Mouse (Mus musculus): ENCODE data around the gene Vamp1.

The Vamp1 gene

GRCm38 (mm10) chr6:125285890-125286289 lies 70.5 kb downstream of the Vamp1 start, which contains the start of gene Tuba3a:
TSS of gene Tuba3a (minus strand) at chr6:125286042.
- DNase-seq (ENCODE audit: low spot score in 2 of 2): no peak

DNA sequence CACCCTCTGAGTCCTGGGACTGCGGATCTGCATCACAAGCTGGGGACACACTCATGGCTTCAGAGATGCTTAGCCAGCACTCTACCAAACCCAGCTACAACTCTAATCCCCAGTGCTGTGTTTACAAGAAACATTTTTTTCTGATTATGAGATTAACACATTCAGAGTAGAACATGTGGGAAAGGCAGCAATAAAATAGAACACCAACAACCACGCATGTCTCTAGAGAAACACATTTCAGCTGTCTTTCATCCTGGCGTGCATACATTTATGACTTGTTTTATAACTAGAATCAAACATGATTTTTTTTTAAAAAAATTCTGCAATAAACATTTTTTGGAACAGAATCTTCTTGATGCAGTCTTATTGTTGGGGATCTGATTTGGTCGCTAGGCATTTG lies 71.6 kb downstream of the Vamp1 start:
- no peak for DNase-seq (ENCODE audit: low spot score in 2 of 2)

- no peak for DNase-seq (ENCODE audit: low spot score in 2 of 2)
Observed at GRCm38 (mm10) chr6:125288730-125289129, 73.4 kb downstream of the Vamp1 start.

- DNase-seq (ENCODE audit: low spot score in 2 of 2): no peak
Observed at GRCm38 (mm10) chr6:125291329-125291728, 76.0 kb downstream of the Vamp1 start.

- DNase-seq (ENCODE audit: low spot score in 2 of 2): no peak
Observed at GRCm38 (mm10) chr6:125292256-125292655, 76.9 kb downstream of the Vamp1 start.

DNA sequence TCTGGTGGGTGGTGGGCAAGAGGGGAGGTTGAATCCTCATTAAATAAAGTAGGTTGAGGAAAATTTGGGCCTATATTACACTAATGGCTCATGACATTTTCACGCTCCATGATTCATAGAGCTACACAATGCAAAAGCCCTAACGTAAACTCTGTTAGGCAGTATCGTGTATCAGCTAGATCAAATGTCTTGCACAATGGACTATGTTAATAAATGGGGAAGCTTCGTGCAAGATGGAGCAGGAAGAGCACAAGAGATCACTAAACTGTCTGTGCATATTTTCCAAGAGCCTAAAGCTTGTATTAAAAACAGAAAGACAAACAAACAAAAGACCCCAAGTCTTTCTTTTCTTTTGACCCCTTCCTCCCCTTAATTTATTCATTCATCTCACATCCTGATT lies 78.7 kb downstream of the Vamp1 start:
- DNase-seq (ENCODE audit: low spot score in 2 of 2): no peak

Data from frontal cortex, postnatal 25 days (tissue).